Mouse (Mus musculus) midbrain, embryonic 12.5 days (tissue): ENCODE data around the gene Rab28. TPM values are rescaled to one million over a fixed set of nuclear protein-coding genes. Genes with fewer than 3 reads are reported as not detected.
"Not testable (repeated sequence)": the region's sequence is repeated elsewhere in the genome, so short reads cannot be mapped to it uniquely, and the experiment has no call there.

Experiments used
- ATAC-seq: fragments of 200-750 bp; cut with Nextera tagmentation; 2 replicates; pipeline ENCODE4 v1.8.0; 2017; ENCODE audit warnings: low read depth, moderate TSS enrichment, moderate library complexity; ENCODE audit not compliant: low FRiP score
- H3K27ac ChIP-seq: fragments of 300-500 bp; sonication (generic); replicated peaks from 2 replicates; pipeline ENCODE4 v1.5.1; 2016; ENCODE audit warnings: mild to moderate bottlenecking
- H3K27me3 ChIP-seq: fragments of 300-500 bp; sonication (generic); 2 replicates; pipeline ENCODE4 v1.6.1; 2016; ENCODE audit warnings: mild to moderate bottlenecking
- H3K36me3 ChIP-seq: fragments of 300-500 bp; sonication (generic); 2 replicates; pipeline ENCODE4 v1.6.1; 2016
- H3K4me1 ChIP-seq: fragments of 300-500 bp; sonication (generic); 2 replicates; pipeline ENCODE4 v1.6.1; 2016
- H3K4me2 ChIP-seq: fragments of 300-500 bp; sonication (generic); replicated peaks from 2 replicates; pipeline ENCODE4 v1.6.1; 2016; ENCODE audit warnings: mild to moderate bottlenecking, moderate library complexity
- H3K4me3 ChIP-seq: fragments of 300-500 bp; sonication (generic); 2 replicates; pipeline ENCODE4 v1.5.1; 2016; ENCODE audit warnings: mild to moderate bottlenecking
- H3K9ac ChIP-seq: fragments of 300-500 bp; sonication (generic); replicated peaks from 2 replicates; pipeline ENCODE4 v1.6.1; 2016; ENCODE audit warnings: mild to moderate bottlenecking, moderate library complexity
- H3K9me3 ChIP-seq: fragments of 300-500 bp; sonication (generic); 2 replicates; pipeline ENCODE4 v1.6.1; 2016; ENCODE audit warnings: mild to moderate bottlenecking
- WGBS: fragments of 180-500 bp; shearing (Covaris S2); methylation state at CpG from one replicate; pipeline ENCODE4 v1.1.7; 2016; 5-methylcytosine and 5-hydroxymethylcytosine counted together
- polyA plus RNA-seq: library from polyadenylated mRNA; unstranded; fragments of >200 nt; fragmentation: Nextera tagmentation; extraction: Ambion mirVana; gene quantifications from 2 replicates; pipeline ENCODE4 v1.2.1, GENCODE M21; 2016

Gene Rab28
- polyA plus RNA-seq, 1 experiment from 2014 or later: 88.9 TPM

DNA sequence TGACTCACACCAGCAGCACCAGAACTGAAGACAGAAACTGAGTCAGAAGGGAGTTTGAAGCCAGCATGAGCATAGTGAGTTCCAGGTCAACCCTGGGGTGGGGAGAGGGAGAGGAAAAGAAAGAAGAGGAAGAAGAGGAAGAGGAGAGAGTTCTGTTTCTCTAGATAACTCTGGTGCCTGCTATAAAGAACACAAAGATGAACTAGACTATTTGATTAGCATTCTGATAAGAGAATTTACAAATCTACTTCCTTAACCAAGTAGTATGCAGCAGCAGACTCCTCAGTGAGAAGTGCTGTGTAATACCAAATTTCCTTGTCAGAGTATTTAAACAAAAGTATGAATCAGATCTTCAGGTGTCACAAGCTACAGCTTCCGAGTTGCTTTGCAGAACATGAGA is 19.1 kb upstream of the Rab28 start:
- H3K9me3 ChIP-seq: no peaks in the 10 kb centered on the region
- no peak overlapping the region for H3K9ac ChIP-seq
- H3K27me3 ChIP-seq: no peaks in the 10 kb centered on the region
- H3K4me2 ChIP-seq: no peak overlapping the region
- ATAC-seq: no peak
- H3K4me1 ChIP-seq: no peaks in the 10 kb centered on the region
- no peak overlapping the region for H3K4me3 ChIP-seq
- H3K36me3 ChIP-seq: no peaks in the 10 kb centered on the region
- 92% methylated on average over 1 of the region's 1 CpGs for WGBS
- H3K27ac ChIP-seq: no peak overlapping the region

DNA sequence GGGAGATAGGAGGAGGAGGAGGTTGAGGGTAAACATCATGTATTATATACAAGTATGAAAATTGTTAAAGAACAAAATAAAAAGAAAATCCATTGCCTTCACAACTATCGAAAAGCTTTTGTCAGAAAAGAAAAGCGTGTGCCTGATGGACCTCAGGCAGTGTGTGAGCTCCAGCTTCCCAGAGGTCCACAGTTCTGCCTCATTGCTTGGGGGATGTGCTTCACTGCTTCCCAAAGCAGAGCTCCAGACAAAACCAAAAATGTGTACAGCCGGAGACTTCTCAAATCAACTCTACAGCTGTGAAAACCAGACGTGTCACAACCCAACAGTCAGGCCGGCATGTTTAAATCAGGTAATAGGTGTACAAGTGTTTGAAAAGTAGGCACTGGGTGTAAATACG is 17.6 kb upstream of the Rab28 start:
- Histone ChIP-seq H3K9ac (no peak overlapping the region), H3K4me1 (no peaks in the 10 kb centered on the region), H3K36me3 (no peaks in the 10 kb centered on the region), H3K4me3 (no peak overlapping the region), H3K27ac (no peak overlapping the region), H3K4me2 (no peak overlapping the region), H3K27me3 (no peaks in the 10 kb centered on the region), H3K9me3 (no peaks in the 10 kb centered on the region)
- WGBS: 62% methylated on average over 6 of the region's 6 CpGs
- no peak for ATAC-seq

DNA sequence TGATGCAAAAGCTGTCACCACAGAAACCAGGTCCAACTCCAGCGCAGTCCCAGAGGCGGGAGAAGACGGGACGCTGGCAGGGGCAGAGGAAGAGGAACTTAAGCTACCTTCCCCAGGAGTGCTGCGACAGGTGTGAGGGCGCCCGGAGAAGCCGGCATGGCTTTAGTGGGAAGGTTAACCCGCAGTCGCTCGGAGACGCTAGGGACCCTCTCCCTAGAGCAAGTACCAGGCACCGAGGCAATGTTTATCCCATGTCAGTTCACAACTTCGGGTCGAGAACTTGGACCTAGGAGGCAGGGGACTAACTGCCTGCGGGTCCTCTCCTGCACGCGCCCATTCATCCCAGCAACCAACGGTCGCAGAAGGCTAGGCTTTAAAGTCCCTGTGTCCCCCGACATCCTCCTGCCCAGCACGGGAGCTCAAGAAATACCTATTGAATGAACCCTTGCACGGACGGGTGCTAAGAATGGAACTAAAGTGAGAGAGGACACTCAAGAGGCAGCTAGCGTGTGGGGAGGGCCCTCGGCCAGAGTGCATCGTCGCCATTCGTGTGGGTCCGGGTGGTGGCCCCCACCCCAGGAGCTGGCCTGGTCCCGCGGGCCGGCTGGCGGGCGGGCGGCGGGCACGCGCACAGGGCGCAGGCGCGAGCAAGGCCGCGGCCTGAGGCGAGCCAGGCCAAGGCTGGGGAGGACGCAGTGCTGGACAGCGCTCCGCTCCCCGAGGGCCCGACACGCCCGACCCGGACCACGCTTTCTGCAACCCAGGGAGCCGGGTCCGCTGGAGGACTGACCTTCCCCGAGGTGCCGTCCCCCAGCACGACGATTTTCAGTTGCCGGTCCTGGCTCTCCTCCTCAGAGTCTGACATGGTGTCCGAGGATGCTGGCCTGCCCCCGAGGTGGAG is 592 bp downstream of the Rab28 start:
- Histone ChIP-seq H3K9me3 (no peaks in the 10 kb centered on the region), H3K36me3 (no peaks in the 10 kb centered on the region), H3K9ac (peak overlapping the region; percentile 92), H3K27me3 (no peaks in the 10 kb centered on the region), H3K4me2 (peak overlapping the region; percentile 97), H3K4me3 (peak overlapping the region; percentile 94), H3K27ac (peak overlapping the region; percentile 91), H3K4me1 (peaks cover 13% of the 10 kb centered on the region; the same call in 1 of the 2 replicates)
- ATAC-seq: peak; percentile 86
- WGBS: 0% methylated on average over 63 of the region's 63 CpGs

DNA sequence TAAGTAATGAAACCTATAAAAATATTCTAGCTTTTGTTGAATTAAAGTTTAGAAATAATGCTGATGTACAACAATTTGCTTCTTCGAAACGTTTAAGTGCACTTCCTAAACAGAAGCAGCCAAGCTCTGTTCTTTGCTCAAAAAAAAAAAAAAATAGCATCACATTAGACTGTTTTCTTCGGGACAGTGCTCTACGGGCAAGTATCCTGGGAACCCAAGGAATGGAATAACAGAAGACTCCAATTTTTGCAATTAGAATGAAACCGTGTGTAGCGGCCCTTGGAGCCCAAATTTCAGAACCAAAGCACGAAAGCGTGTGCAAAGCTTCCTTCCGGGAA is 1.2 kb downstream of the Rab28 start:
- Histone ChIP-seq H3K4me2 (peak overlapping the region; percentile 97), H3K9me3 (no peaks in the 10 kb centered on the region), H3K9ac (peak overlapping the region; percentile 92), H3K4me3 (peak overlapping the region; percentile 94), H3K27ac (no peak overlapping the region), H3K27me3 (no peaks in the 10 kb centered on the region), H3K36me3 (no peaks in the 10 kb centered on the region), H3K4me1 (peaks cover 13% of the 10 kb centered on the region; the same call in 1 of the 2 replicates)
- WGBS: 3% methylated on average over 9 of the region's 9 CpGs
- ATAC-seq: no peak

DNA sequence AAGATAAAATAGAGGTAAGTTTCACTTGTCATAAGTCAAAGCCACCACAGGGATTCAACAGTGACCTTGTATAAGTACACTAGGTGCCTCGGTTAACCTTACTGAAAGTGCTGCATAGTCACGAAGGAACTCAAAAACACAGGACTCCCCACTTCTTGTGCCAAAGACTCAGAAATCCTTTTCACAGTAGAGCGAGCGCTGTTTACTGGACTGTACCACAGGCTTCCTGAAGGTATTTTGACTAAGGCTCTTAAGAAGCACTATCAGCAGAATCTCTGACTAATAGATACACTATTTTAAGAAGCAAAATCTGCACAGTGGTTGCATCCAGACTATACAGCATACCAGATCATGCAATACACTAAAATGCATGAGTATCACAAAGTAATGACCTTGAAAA is 6.9 kb downstream of the Rab28 start:
- 85% methylated on average over 4 of the region's 4 CpGs for WGBS
- H3K4me2 ChIP-seq, H3K4me3 ChIP-seq, H3K27me3 ChIP-seq, H3K9me3 ChIP-seq, H3K27ac ChIP-seq, H3K9ac ChIP-seq, ATAC-seq, H3K36me3 ChIP-seq, H3K4me1 ChIP-seq: not testable (repeated sequence)

DNA sequence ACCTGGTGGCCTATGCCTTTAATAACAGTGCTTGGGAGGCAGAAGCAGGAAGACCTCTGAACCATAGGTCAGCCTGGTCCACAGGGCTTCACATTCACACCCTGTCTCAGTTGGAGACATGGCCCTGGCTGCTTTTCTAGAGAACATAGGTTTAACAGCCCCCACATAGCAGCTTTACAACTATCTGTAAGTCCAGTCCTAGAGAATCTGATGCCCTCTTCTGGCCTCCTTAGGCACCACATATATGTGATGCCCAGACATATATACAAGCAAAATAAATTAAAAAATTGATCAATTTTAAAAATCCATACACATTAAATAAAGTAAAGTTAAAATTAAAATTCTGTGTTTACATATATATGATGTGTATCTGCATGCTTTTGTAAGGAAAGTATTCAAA is 10.0 kb downstream of the Rab28 start:
- Histone ChIP-seq H3K27ac (no peak overlapping the region), H3K4me1 (no peaks in the 10 kb centered on the region)
- ATAC-seq: no peak

DNA sequence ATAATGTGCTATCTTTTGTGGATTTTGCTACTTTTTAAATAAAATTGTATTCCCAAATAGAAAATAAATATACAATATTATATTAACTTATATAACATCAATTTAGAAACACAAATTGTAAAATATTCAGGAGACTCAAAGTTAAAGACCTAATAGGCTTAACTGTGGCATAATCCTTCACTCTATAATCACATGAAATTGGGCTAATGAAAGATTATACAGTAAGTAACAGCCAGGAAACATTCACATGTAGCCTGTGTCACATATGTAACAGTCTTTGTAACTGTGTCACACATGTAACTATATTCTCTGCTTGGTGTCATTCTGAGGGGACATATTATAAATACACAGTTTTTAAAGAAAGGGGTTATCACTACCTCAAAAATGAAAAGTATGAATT is 22.9 kb downstream of the Rab28 start:
- Histone ChIP-seq H3K9ac (no peak overlapping the region), H3K36me3 (peaks cover 3% of the 10 kb centered on the region; the same call in 1 of the 2 replicates), H3K27me3 (no peaks in the 10 kb centered on the region), H3K4me3 (no peak overlapping the region), H3K27ac (no peak overlapping the region), H3K4me1 (no peaks in the 10 kb centered on the region), H3K9me3 (no peaks in the 10 kb centered on the region), H3K4me2 (no peak overlapping the region)
- ATAC-seq: no peak

More for the DNA sequence above, 10.0 kb downstream of the Rab28 start:
- Histone ChIP-seq H3K27me3 (no peaks in the 10 kb centered on the region), H3K9ac (no peak overlapping the region), H3K4me3 (no peak overlapping the region), H3K4me2 (no peak overlapping the region), H3K9me3 (no peaks in the 10 kb centered on the region), H3K36me3 (no peaks in the 10 kb centered on the region)

DNA sequence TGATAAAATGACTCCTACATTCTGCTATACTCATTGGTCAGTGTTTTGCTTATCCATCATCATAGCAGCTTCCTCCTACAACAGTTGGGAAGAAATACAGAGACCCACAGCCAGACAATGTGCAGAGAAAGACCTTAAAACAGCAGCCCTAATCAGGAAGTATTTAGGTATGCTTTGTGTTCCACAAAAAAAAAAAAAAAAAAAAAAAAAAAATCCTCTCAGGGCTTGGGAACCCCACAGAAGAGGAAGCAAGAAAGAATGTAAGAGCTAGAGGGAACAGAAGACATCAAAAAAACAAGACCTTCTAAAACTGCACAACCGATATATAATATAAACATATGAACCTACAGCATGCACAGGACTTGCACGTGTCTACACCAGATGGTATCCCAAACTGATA is 24.0 kb downstream of the Rab28 start:
- H3K36me3 ChIP-seq: peaks cover 3% of the 10 kb centered on the region; the same call in 1 of the 2 replicates
- no peak overlapping the region for H3K4me3 ChIP-seq
- H3K9me3 ChIP-seq: no peaks in the 10 kb centered on the region
- no peak for ATAC-seq
- H3K4me1 ChIP-seq: no peaks in the 10 kb centered on the region
- H3K27me3 ChIP-seq: no peaks in the 10 kb centered on the region
- WGBS: 96% methylated on average over 2 of the region's 2 CpGs
- no peak overlapping the region for H3K4me2 ChIP-seq
- H3K27ac ChIP-seq: no peak overlapping the region
- H3K9ac ChIP-seq: no peak overlapping the region

DNA sequence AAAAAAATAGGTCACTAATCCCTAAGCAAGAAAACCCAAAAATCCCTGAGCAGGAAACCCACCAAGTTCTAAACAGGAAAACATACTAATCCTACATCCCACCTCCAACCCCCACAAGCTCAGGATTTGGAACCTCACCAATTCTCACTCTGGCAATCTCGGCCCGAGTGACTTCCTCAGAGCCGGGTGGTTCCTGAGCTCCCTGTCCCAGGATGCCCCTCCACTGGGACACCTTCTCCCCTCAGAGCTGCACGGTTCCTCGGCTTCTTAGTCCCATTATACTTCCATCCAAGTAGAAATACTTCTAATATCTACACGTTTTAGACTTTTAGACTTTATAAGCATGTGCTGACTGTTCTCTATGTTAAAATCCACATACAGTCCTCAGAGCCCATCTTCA is 41.9 kb downstream of the Rab28 start:
- no peaks in the 10 kb centered on the region for H3K36me3 ChIP-seq
- H3K4me3 ChIP-seq: no peak overlapping the region
- H3K27me3 ChIP-seq: no peaks in the 10 kb centered on the region
- H3K4me2 ChIP-seq: no peak overlapping the region
- H3K4me1 ChIP-seq: no peaks in the 10 kb centered on the region
- H3K9me3 ChIP-seq: no peaks in the 10 kb centered on the region
- no peak overlapping the region for H3K27ac ChIP-seq
- no peak overlapping the region for H3K9ac ChIP-seq
- ATAC-seq: no peak
- 88% methylated on average over 6 of the region's 6 CpGs for WGBS

DNA sequence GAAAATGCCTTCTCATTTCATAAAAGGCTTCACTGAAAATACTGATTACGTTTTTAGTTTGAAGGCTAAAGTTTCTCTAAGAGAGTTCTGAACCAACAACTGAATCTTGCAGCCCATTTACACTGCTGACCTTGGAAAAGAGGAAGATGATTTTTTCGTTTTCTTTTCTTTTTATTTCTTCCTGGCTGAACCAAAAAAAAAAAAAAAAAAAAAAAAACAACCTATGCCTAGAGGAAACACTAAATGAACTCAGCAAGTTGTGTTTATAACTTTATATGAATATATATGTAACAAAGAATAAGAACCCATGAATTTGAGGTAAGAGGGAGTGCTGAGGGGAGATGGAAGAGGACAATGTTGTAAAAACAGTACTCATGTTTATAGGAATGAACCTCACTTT is 71.2 kb downstream of the Rab28 start:
- H3K27me3 ChIP-seq: no peaks in the 10 kb centered on the region
- no peaks in the 10 kb centered on the region for H3K36me3 ChIP-seq
- no peak overlapping the region for H3K4me2 ChIP-seq
- no peaks in the 10 kb centered on the region for H3K9me3 ChIP-seq
- H3K27ac ChIP-seq: no peak overlapping the region
- WGBS: 90% methylated on average over 2 of the region's 2 CpGs
- no peak for ATAC-seq
- no peak overlapping the region for H3K9ac ChIP-seq
- no peaks in the 10 kb centered on the region for H3K4me1 ChIP-seq
- no peak overlapping the region for H3K4me3 ChIP-seq

DNA sequence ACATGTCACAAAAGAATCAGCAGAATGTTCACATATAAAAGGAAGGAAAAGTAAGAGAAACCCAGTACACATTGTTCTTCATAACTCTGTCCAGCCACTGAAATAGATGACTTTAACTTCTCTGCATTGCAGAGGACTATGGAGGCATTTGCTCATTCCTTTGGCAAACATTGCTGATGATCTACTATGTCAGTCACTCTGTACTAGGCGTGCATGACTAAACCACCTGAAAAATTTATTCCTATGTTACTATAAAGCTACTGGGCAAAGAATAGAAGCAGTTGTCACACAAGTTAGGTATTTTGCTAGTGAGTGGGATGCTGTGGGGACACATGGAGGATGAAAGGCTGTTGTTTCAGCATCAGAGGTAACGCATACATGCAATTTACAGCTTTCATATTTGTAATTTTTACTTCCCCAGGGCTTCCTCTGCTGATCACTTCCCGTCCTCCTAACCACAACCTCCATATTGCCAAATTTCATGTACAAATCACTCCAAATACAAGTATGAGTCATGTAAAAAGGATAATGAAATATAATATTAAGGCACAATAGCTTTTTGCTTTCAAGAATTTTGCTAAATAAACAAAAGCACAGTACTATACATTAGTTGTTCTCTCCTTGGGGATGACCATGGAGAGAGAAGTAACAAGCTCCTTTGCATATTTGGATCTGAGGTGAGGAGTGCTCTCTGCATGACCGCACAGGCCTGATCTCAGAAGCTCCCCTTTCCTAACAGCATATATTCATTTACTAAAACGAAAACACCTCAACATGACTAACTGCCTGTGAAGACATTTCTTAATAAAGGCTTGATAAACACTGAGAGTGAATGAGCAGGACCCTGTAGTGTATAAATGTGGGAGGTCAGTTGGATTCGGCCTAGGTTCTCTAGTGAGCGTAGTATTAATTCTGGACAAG is 80.5 kb downstream of the Rab28 start:
- WGBS: 89% methylated on average over 7 of the region's 7 CpGs
- H3K4me2 ChIP-seq: no peak overlapping the region
- ATAC-seq: no peak

DNA sequence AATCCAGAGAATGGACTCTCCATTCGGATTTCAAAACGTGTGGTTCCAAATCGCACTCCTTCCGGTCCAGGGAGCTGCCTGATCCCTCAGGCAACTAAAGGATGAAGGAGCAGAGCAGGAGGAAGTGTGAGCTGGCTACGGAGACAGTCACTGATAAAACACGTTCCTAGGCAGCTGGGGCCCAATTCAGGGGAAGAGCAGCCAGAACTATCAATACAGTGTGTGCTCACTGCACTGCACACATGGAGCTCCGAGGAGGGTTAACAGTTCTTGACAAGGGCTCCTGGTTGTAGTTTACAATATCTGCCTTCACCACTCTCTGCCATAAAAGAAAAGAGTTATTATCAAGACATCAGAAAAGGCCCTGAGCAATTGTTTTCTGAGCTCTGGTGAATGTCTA is 82.4 kb downstream of the Rab28 start:
- Histone ChIP-seq H3K36me3 (peaks cover 4% of the 10 kb centered on the region; the same call in 1 of the 2 replicates), H3K9ac (no peak overlapping the region), H3K27ac (no peak overlapping the region), H3K4me3 (no peak overlapping the region), H3K27me3 (no peaks in the 10 kb centered on the region), H3K9me3 (no peaks in the 10 kb centered on the region), H3K4me2 (no peak overlapping the region), H3K4me1 (no peaks in the 10 kb centered on the region)
- ATAC-seq: no peak
- WGBS: 76% methylated on average over 7 of the region's 7 CpGs

More for the DNA sequence above, 80.5 kb downstream of the Rab28 start:
- Histone ChIP-seq H3K27me3 (no peaks in the 10 kb centered on the region), H3K9me3 (no peaks in the 10 kb centered on the region), H3K4me1 (no peaks in the 10 kb centered on the region), H3K9ac (no peak overlapping the region), H3K4me3 (no peak overlapping the region), H3K27ac (no peak overlapping the region), H3K36me3 (peaks cover 4% of the 10 kb centered on the region; the same call in 1 of the 2 replicates)
